Mouse (Mus musculus): ENCODE results near the gene Znhit2. TPM values are rescaled to one million over a fixed set of nuclear protein-coding genes. Genes with fewer than 3 reads are reported as not detected.

Znhit2 gene
- polyA plus RNA-seq, 1 experiment, result 36.0 TPM

DNA sequence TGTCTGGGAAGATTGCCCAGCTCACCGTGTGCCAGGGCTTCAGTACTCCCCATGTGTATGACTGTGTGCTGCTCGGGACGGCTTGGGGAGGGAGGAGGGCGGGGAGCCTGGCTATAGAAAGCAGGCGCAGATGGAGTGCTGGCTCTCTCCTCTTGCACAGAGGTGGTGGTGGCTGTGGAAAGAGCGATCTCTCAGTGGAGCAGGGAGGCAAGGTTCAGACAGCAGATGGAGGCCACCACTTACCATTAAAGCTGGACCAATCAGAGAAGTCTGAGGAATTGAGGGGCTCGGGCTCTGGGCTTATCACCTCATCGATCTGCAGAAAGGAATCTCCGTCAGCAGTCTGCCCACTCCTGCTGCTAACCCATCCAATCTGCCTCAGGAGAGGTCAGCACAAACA is 21.2 kb downstream of the Znhit2 start, which contains the start of gene Gm28374:
Gm28374 (minus strand) TSS at position 101 of the 400 bp plus-strand sequence.
- no peak for TF ChIP-seq POLR2A (IDR thresholded peaks at IDR 0.05; ENCODE audit: borderline replicate concordance, extremely low read depth, insufficient read depth, insufficient read length, poor library complexity, severe bottlenecking)
- no peak for TF ChIP-seq CTCF (IDR thresholded peaks at IDR 0.05; ENCODE audit: borderline replicate concordance, extremely low read depth, insufficient read depth, insufficient read length)
- DNase-seq (ENCODE audit: low read depth), result no peak

DNA sequence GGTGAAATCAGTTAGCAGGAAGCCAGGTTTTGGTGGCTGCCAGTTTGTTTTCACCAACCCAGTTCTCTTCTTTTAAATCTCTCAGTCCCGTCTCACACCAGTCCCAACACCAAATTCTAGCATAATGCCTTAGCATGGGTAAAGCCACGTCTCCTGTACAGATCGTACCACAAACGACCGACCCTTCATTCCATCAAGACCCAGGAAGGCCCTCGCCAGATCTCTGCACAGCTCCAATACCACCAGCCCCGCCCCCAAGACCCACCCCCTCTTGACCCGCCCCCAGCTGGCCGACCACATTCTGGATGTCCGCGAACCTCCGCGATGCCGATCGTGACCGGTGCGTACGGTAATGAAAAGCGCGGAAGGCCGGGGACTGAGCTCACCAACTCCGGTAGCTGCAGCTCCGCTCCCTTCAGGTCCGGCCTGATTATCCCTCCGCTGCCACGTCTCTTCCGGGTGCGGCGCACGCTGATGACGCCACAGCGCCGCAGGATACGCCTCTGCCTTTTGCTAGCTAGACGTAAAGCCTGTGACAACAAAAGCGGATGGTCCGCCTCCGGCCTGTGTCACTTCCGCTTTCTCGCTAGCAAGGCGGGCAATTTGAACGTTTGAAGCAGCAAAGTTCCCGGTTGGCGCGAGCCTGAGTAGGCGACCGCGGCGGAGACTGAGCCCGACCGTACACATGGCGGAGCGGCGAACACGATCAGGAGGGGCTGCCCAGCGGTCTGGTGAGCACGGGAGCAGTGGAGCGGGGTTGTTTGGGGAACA is 23.7 kb downstream of the Znhit2 start, which contains the start of the genes Zfpl1 and Cdca5:
Zfpl1 (minus strand) TSS at position 479 of the 771 bp plus-strand sequence.
Cdca5 (plus strand) TSS at position 506 of the 771 bp plus-strand sequence.
- TF ChIP-seq CTCF (IDR thresholded peaks at IDR 0.05; ENCODE audit: borderline replicate concordance, extremely low read depth, insufficient read depth, insufficient read length), result no peak
- TF ChIP-seq POLR2A (IDR thresholded peaks at IDR 0.05; ENCODE audit: borderline replicate concordance, extremely low read depth, insufficient read depth, insufficient read length, poor library complexity, severe bottlenecking), result peak; percentile 51; the same call in 1 of the 2 replicates
- peak; percentile 99 for DNase-seq (ENCODE audit: low read depth)

GRCm38 (mm10) chr19:6085417-6085879 is 24.5 kb downstream of the Znhit2 start:
- TF ChIP-seq POLR2A (IDR thresholded peaks at IDR 0.05; ENCODE audit: borderline replicate concordance, extremely low read depth, insufficient read depth, insufficient read length, poor library complexity, severe bottlenecking), result no peak
- no peak for TF ChIP-seq CTCF (IDR thresholded peaks at IDR 0.05; ENCODE audit: borderline replicate concordance, extremely low read depth, insufficient read depth, insufficient read length)
- peak; percentile 82 for DNase-seq (ENCODE audit: low read depth)

GRCm38 (mm10) chr19:6088841-6089240 is 27.8 kb downstream of the Znhit2 start:
- no peak for DNase-seq (ENCODE audit: low read depth)
- TF ChIP-seq POLR2A (IDR thresholded peaks at IDR 0.05; ENCODE audit: borderline replicate concordance, extremely low read depth, insufficient read depth, insufficient read length, poor library complexity, severe bottlenecking) (no peak), CTCF (IDR thresholded peaks at IDR 0.05; ENCODE audit: borderline replicate concordance, extremely low read depth, insufficient read depth, insufficient read length) (no peak)

DNA sequence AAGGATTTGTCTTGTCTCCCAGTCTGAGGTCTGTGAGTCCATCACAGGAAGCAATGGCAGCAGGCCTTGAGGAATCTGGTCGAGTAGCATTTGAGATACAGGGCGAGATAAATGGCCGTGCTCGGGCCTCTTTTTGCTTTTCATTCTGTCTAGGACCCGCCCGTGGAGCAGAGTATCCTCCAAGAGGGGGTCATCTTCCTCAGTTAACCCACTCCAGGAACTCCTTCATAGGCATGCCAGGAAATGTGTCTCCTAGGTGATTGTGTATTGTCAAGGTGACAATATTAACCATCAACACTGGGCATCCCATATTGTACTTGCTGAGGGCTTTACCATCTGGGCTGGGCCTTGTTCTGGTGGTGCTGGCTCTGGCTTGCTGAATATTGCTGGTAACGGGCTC is 33.1 kb downstream of the Znhit2 start, which contains the start of gene AC131692.1:
AC131692.1 (plus strand) TSS at position 301 of the 400 bp plus-strand sequence.
- TF ChIP-seq CTCF (IDR thresholded peaks at IDR 0.05; ENCODE audit: borderline replicate concordance, extremely low read depth, insufficient read depth, insufficient read length) (no peak), POLR2A (IDR thresholded peaks at IDR 0.05; ENCODE audit: borderline replicate concordance, extremely low read depth, insufficient read depth, insufficient read length, poor library complexity, severe bottlenecking) (no peak)
- no peak for DNase-seq (ENCODE audit: low read depth)

DNA sequence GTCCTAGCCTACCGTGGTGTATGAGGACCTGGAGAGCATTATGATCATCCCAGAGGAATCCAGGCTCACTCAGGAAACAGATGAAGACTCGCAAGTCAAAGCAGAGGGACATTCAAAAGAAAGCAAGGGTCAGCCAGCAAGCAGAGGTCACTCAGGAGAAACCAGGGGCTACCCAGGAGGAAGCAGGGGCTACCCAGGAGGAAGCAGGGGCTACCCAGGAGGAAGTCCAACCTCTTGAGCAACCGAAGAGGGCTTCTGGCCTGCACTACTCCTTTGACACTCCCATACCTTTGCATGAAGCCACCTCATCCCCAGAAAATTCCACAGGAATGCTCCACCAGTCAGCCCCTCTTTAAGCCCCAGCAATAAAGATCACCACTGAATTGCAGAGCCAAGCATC is 36.9 kb downstream of the Znhit2 start:
- TF ChIP-seq POLR2A (IDR thresholded peaks at IDR 0.05; ENCODE audit: borderline replicate concordance, extremely low read depth, insufficient read depth, insufficient read length, poor library complexity, severe bottlenecking) (no peak), CTCF (IDR thresholded peaks at IDR 0.05; ENCODE audit: borderline replicate concordance, extremely low read depth, insufficient read depth, insufficient read length) (no peak)
- DNase-seq (ENCODE audit: low read depth), result no peak

GRCm38 (mm10) chr19:6101186-6101585 is 40.2 kb downstream of the Znhit2 start:
- no peak for DNase-seq (ENCODE audit: low read depth)
- TF ChIP-seq CTCF (IDR thresholded peaks at IDR 0.05; ENCODE audit: borderline replicate concordance, extremely low read depth, insufficient read depth, insufficient read length), result no peak
- TF ChIP-seq POLR2A (IDR thresholded peaks at IDR 0.05; ENCODE audit: borderline replicate concordance, extremely low read depth, insufficient read depth, insufficient read length, poor library complexity, severe bottlenecking), result no peak

- no peak for DNase-seq (ENCODE audit: low read depth)
- TF ChIP-seq CTCF (IDR thresholded peaks at IDR 0.05; ENCODE audit: borderline replicate concordance, extremely low read depth, insufficient read depth, insufficient read length), result no peak
- TF ChIP-seq POLR2A (IDR thresholded peaks at IDR 0.05; ENCODE audit: borderline replicate concordance, extremely low read depth, insufficient read depth, insufficient read length, poor library complexity, severe bottlenecking), result no peak
These were observed 41.3 kb downstream of the Znhit2 start for GRCm38 (mm10) chr19:6102169-6102853.

- TF ChIP-seq CTCF (IDR thresholded peaks at IDR 0.05; ENCODE audit: borderline replicate concordance, extremely low read depth, insufficient read depth, insufficient read length), result no peak
- no peak for TF ChIP-seq POLR2A (IDR thresholded peaks at IDR 0.05; ENCODE audit: borderline replicate concordance, extremely low read depth, insufficient read depth, insufficient read length, poor library complexity, severe bottlenecking)
- DNase-seq (ENCODE audit: low read depth), result no peak
These were observed 43.5 kb downstream of the Znhit2 start for GRCm38 (mm10) chr19:6104476-6104875.

DNA sequence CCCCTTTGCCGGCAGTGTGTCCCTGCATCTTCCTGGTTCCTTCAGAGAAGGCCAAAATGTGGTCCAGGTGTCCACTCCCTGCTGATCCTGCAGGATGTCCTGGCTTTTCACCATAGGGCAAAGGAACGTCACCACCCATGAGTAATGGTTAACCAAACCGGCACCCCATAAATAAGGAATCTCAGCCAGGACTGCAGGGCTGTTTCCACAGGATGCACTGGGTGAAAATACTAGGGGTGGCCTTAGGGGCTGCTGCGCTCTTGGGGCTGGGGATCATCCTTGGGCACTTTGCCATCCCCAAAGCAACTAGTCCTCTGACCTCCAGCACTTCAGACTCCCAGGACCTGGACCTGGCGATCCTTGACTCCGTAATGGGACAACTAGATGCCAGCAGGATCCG is 44.6 kb downstream of the Znhit2 start, which contains the start of gene Naaladl1:
Naaladl1 (plus strand) TSS at position 197 of the 400 bp plus-strand sequence.
- TF ChIP-seq POLR2A (IDR thresholded peaks at IDR 0.05; ENCODE audit: borderline replicate concordance, extremely low read depth, insufficient read depth, insufficient read length, poor library complexity, severe bottlenecking), result no peak
- TF ChIP-seq CTCF (IDR thresholded peaks at IDR 0.05; ENCODE audit: borderline replicate concordance, extremely low read depth, insufficient read depth, insufficient read length), result no peak
- DNase-seq (ENCODE audit: low read depth), result no peak

Other genes with a start within 250 kb of the Znhit2 start
- 18.9 and 21.3 TPM in 2 replicates for gene Frmd8, start 185.9 kb upstream of the Znhit2 start, polyA plus RNA-seq (2012; rRNA removed)
- gene Slc25a45, start 183.4 kb upstream of the Znhit2 start, polyA plus RNA-seq (2012; rRNA removed), result 2.6 and 3.5 TPM in 2 replicates
- 15.2 and 15.5 TPM in 2 replicates for gene Tigd3, start 167.0 kb upstream of the Znhit2 start, polyA plus RNA-seq (2012; rRNA removed)
- 180 and 231 TPM in 2 replicates for gene Dpf2, start 148.2 kb upstream of the Znhit2 start, polyA plus RNA-seq (2012; rRNA removed)
- 11.7 and 13.7 TPM in 2 replicates for gene Cdc42ep2, start 136.4 kb upstream of the Znhit2 start, polyA plus RNA-seq (2012; rRNA removed)
- 33.8 and 56.9 TPM in 2 replicates for gene Pola2, start 97.0 kb upstream of the Znhit2 start, polyA plus RNA-seq (2012; rRNA removed)
- not detected in 2 replicates for gene Slc22a20, start 75.0 kb upstream of the Znhit2 start, polyA plus RNA-seq (2012; rRNA removed)
- 5.2 and 7.6 TPM in 2 replicates for gene Capn1, start 45.3 kb upstream of the Znhit2 start, polyA plus RNA-seq (2012; rRNA removed)
- gene Syvn1, start 14.6 kb upstream of the Znhit2 start, polyA plus RNA-seq (2012; rRNA removed), result 24.6 and 38.8 TPM in 2 replicates
- 46.3 and 50.4 TPM in 2 replicates for gene Mrpl49, start 3.4 kb upstream of the Znhit2 start, polyA plus RNA-seq (2012; rRNA removed)
- gene Fau, start 3.3 kb upstream of the Znhit2 start, polyA plus RNA-seq (2012; rRNA removed), result 1,255 and 1,497 TPM in 2 replicates
- gene Tm7sf2, start 7.2 kb downstream of the Znhit2 start, polyA plus RNA-seq (2012; rRNA removed), result 76.1 and 100 TPM in 2 replicates
- 95.4 and 109 TPM in 2 replicates for gene Vps51, start 16.0 kb downstream of the Znhit2 start, polyA plus RNA-seq (2012; rRNA removed)
- not detected in 2 replicates for gene Tmem262, start 18.8 kb downstream of the Znhit2 start, polyA plus RNA-seq (2012; rRNA removed)
- 2.5 and 3.1 TPM in 2 replicates for gene Gm28374, start 21.1 kb downstream of the Znhit2 start, polyA plus RNA-seq (2012; rRNA removed)
- gene Zfpl1, start 23.8 kb downstream of the Znhit2 start, polyA plus RNA-seq (2012; rRNA removed), result 103 and 127 TPM in 2 replicates
- gene Cdca5, start 23.8 kb downstream of the Znhit2 start, polyA plus RNA-seq (2012; rRNA removed), result 9.7 and 16.3 TPM in 2 replicates
- 0.15 and 0.25 TPM in 2 replicates for gene AC131692.1, start 33.2 kb downstream of the Znhit2 start, polyA plus RNA-seq (2012; rRNA removed)
- 1.1 and 2.0 TPM in 2 replicates for gene Naaladl1, start 44.6 kb downstream of the Znhit2 start, polyA plus RNA-seq (2012; rRNA removed)
- 47.3 and 66.2 TPM in 2 replicates for gene Sac3d1, start 57.5 kb downstream of the Znhit2 start, polyA plus RNA-seq (2012; rRNA removed)
- 52.3 and 52.4 TPM in 2 replicates for gene Snx15, start 67.1 kb downstream of the Znhit2 start, polyA plus RNA-seq (2012; rRNA removed)
- 0.05 TPM in 2 replicates for gene Batf2, start 79.8 kb downstream of the Znhit2 start, polyA plus RNA-seq (2012; rRNA removed)
- gene Arl2, start 80.4 kb downstream of the Znhit2 start, polyA plus RNA-seq (2012; rRNA removed), result 109 and 144 TPM in 2 replicates
- gene Majin, start 123.2 kb downstream of the Znhit2 start, polyA plus RNA-seq (2012; rRNA removed), result 0.05 TPM in 1 of 2 replicates, not detected in the other
- gene Gpha2, start 165.2 kb downstream of the Znhit2 start, polyA plus RNA-seq (2012; rRNA removed), result 0.22 TPM in 1 of 2 replicates, not detected in the other
- gene Ppp2r5b, start 174.7 kb downstream of the Znhit2 start, polyA plus RNA-seq (2012; rRNA removed), result 121 and 133 TPM in 2 replicates
- 21.8 and 28.9 TPM in 2 replicates for gene Atg2a, start 180.5 kb downstream of the Znhit2 start, polyA plus RNA-seq (2012; rRNA removed)
- gene Ehd1, start 215.5 kb downstream of the Znhit2 start, polyA plus RNA-seq (2012; rRNA removed), result 200 and 212 TPM in 2 replicates
- gene Cdc42bpg, start 245.3 kb downstream of the Znhit2 start, polyA plus RNA-seq (2012; rRNA removed), result 4.4 and 6.5 TPM in 2 replicates

Data from brain, embryonic 14.5 days (tissue).